Mouse (Mus musculus) hindbrain, embryonic 12.5 days (tissue): Measurements from ENCODE around the gene Rprd1b. TPM values are rescaled to one million over a fixed set of nuclear protein-coding genes. Genes with fewer than 3 reads are reported as not detected.

Experiments
- ATAC-seq: fragments of 200-750 bp; cut with Nextera tagmentation; 2 replicates; pipeline ENCODE4 v1.8.0; 2017; ENCODE audit warnings: moderate TSS enrichment; ENCODE audit not compliant: low FRiP score
- H3K27ac ChIP-seq: fragments of 300-500 bp; sonication (generic); 2 replicates; pipeline ENCODE4 v1.5.1; 2016; ENCODE audit warnings: mild to moderate bottlenecking
- H3K27me3 ChIP-seq: fragments of 300-500 bp; sonication (generic); 2 replicates; pipeline ENCODE4 v1.6.1; 2016; ENCODE audit warnings: mild to moderate bottlenecking
- H3K36me3 ChIP-seq: fragments of 300-500 bp; sonication (generic); 2 replicates; pipeline ENCODE4 v1.6.1; 2016; ENCODE audit warnings: mild to moderate bottlenecking
- H3K4me1 ChIP-seq: fragments of 300-500 bp; sonication (generic); 2 replicates; pipeline ENCODE4 v1.6.1; 2016
- H3K4me2 ChIP-seq: fragments of 300-500 bp; sonication (generic); replicated peaks from 2 replicates; pipeline ENCODE4 v1.6.1; 2016; ENCODE audit warnings: mild to moderate bottlenecking
- H3K4me3 ChIP-seq: fragments of 300-500 bp; sonication (generic); 2 replicates; pipeline ENCODE4 v1.5.1; 2016; ENCODE audit warnings: mild to moderate bottlenecking
- H3K9ac ChIP-seq: fragments of 300-500 bp; sonication (generic); 2 replicates; pipeline ENCODE4 v1.6.1; 2016; ENCODE audit warnings: mild to moderate bottlenecking, moderate library complexity
- H3K9me3 ChIP-seq: fragments of 300-500 bp; sonication (generic); replicated peaks from 2 replicates; pipeline ENCODE4 v1.6.1; 2016; ENCODE audit warnings: mild to moderate bottlenecking
- WGBS: fragments of 180-500 bp; shearing (Covaris S2); methylation state at CpG from one replicate; pipeline ENCODE4 v1.1.7; 2016; 5-methylcytosine and 5-hydroxymethylcytosine counted together
- polyA plus RNA-seq: library from polyadenylated mRNA; unstranded; fragments of >200 nt; fragmentation: Nextera tagmentation; extraction: Ambion mirVana; gene quantifications from 2 replicates; pipeline ENCODE4 v1.2.1, GENCODE M21; 2016

Gene Rprd1b
- polyA plus RNA-seq, 1 experiment from 2014 or later, result 46.2 TPM

- no peak overlapping the region for H3K4me3 ChIP-seq
- no peaks in the 10 kb centered on the region for H3K4me1 ChIP-seq
- no peak overlapping the region for H3K4me2 ChIP-seq
- H3K9me3 ChIP-seq, result no peaks in the 10 kb centered on the region
- no peaks in the 10 kb centered on the region for H3K36me3 ChIP-seq
- WGBS, result 85% methylated on average over 3 of the region's 3 CpGs
- H3K27me3 ChIP-seq, result no peaks in the 10 kb centered on the region
- no peak overlapping the region for H3K27ac ChIP-seq
- ATAC-seq, result no peak
- H3K9ac ChIP-seq, result no peak overlapping the region
Observed at GRCm38 (mm10) chr2:158115838-158116453, 87.6 kb downstream of the Rprd1b start.

GRCm38 (mm10) chr2:158116653-158117052 is 88.4 kb downstream of the Rprd1b start:
- no peak overlapping the region for H3K4me2 ChIP-seq
- no peaks in the 10 kb centered on the region for H3K27me3 ChIP-seq
- peaks cover 5% of the 10 kb centered on the region for H3K4me1 ChIP-seq
- H3K36me3 ChIP-seq, result no peaks in the 10 kb centered on the region
- no peak overlapping the region for H3K9ac ChIP-seq
- H3K27ac ChIP-seq, result no peak overlapping the region
- ATAC-seq, result no peak
- 69% methylated on average over 6 of the region's 6 CpGs for WGBS
- no peaks in the 10 kb centered on the region for H3K9me3 ChIP-seq
- no peak overlapping the region for H3K4me3 ChIP-seq

- H3K27ac ChIP-seq, result no peak overlapping the region
- H3K4me3 ChIP-seq, result no peak overlapping the region
- H3K27me3 ChIP-seq, result no peaks in the 10 kb centered on the region
- ATAC-seq, result no peak
- no peak overlapping the region for H3K9ac ChIP-seq
- 79% methylated on average over 4 of the region's 4 CpGs for WGBS
- H3K9me3 ChIP-seq, result no peaks in the 10 kb centered on the region
- peaks cover 13% of the 10 kb centered on the region for H3K4me1 ChIP-seq
- H3K4me2 ChIP-seq, result no peak overlapping the region
- no peaks in the 10 kb centered on the region for H3K36me3 ChIP-seq
Observed at GRCm38 (mm10) chr2:158119145-158119544, 90.8 kb downstream of the Rprd1b start.

- no peak overlapping the region for H3K4me3 ChIP-seq
- no peak overlapping the region for H3K27ac ChIP-seq
- no peak overlapping the region for H3K9ac ChIP-seq
- ATAC-seq, result no peak
- no peaks in the 10 kb centered on the region for H3K36me3 ChIP-seq
- peaks cover 13% of the 10 kb centered on the region for H3K4me1 ChIP-seq
- H3K9me3 ChIP-seq, result no peaks in the 10 kb centered on the region
- no peak overlapping the region for H3K4me2 ChIP-seq
- 85% methylated on average over 8 of the region's 8 CpGs for WGBS
- H3K27me3 ChIP-seq, result no peaks in the 10 kb centered on the region
Observed at GRCm38 (mm10) chr2:158120211-158120610, 91.9 kb downstream of the Rprd1b start.

GRCm38 (mm10) chr2:158120868-158121267 is 92.6 kb downstream of the Rprd1b start:
- H3K4me1 ChIP-seq, result peaks cover 13% of the 10 kb centered on the region
- no peak for ATAC-seq
- H3K4me3 ChIP-seq, result no peak overlapping the region
- H3K27me3 ChIP-seq, result no peaks in the 10 kb centered on the region
- no peak overlapping the region for H3K4me2 ChIP-seq
- H3K27ac ChIP-seq, result no peak overlapping the region
- no peaks in the 10 kb centered on the region for H3K36me3 ChIP-seq
- H3K9me3 ChIP-seq, result no peaks in the 10 kb centered on the region
- no peak overlapping the region for H3K9ac ChIP-seq
- 70% methylated on average over 3 of the region's 3 CpGs for WGBS

DNA sequence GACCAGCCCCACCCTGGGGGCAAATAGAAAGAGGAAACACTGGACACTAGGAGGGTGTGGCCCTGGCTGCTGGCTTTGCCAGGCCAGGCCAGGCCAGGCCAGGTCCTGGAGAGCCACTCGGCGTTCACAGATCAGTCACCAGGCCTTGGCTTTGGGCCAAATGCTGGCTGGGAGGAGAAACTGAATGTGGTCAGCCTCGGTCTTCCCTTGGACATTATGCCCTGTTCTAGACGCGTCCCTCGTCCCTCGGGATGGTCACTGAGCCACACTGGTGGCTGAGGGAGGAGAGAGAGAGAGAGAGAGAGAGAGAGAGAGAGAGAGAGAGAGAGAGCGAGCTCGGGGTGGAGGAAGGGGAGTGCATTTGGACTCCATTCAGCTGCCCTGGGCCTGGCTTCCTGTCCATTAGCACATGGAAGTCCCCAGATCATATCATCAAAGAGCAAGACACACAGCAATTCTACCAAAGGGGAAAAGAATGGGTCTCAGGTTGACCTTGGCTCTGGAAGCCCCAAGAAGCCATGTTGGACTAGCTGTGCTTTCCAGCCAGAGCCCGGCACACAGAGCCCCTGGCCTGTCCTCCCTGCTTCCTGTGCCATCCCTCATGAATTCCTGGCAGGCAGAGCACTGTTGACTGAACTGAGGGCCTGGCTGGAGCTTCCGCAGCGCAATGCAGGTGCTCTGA is 93.5 kb downstream of the Rprd1b start:
- Histone ChIP-seq H3K4me3 (no peak overlapping the region), H3K9me3 (no peaks in the 10 kb centered on the region), H3K27me3 (no peaks in the 10 kb centered on the region), H3K36me3 (no peaks in the 10 kb centered on the region), H3K4me2 (no peak overlapping the region), H3K9ac (no peak overlapping the region), H3K4me1 (peaks cover 13% of the 10 kb centered on the region), H3K27ac (no peak overlapping the region)
- WGBS, result 76% methylated on average over 12 of the region's 12 CpGs
- no peak for ATAC-seq

GRCm38 (mm10) chr2:158122814-158123213 is 94.5 kb downstream of the Rprd1b start:
- Histone ChIP-seq H3K27ac (no peak overlapping the region), H3K4me2 (no peak overlapping the region), H3K27me3 (no peaks in the 10 kb centered on the region), H3K4me1 (peaks cover 13% of the 10 kb centered on the region), H3K36me3 (no peaks in the 10 kb centered on the region), H3K9me3 (no peaks in the 10 kb centered on the region), H3K4me3 (no peak overlapping the region), H3K9ac (no peak overlapping the region)
- no peak for ATAC-seq
- WGBS, result 85% methylated on average over 6 of the region's 6 CpGs

- H3K4me3 ChIP-seq, result no peak overlapping the region
- H3K9ac ChIP-seq, result no peak overlapping the region
- H3K4me1 ChIP-seq, result peaks cover 28% of the 10 kb centered on the region
- H3K27ac ChIP-seq, result no peak overlapping the region
- no peak overlapping the region for H3K4me2 ChIP-seq
- 94% methylated on average over 6 of the region's 6 CpGs for WGBS
- no peaks in the 10 kb centered on the region for H3K27me3 ChIP-seq
- no peak for ATAC-seq
- no peaks in the 10 kb centered on the region for H3K9me3 ChIP-seq
- no peaks in the 10 kb centered on the region for H3K36me3 ChIP-seq
Observed at GRCm38 (mm10) chr2:158127245-158127644, 98.9 kb downstream of the Rprd1b start.

DNA sequence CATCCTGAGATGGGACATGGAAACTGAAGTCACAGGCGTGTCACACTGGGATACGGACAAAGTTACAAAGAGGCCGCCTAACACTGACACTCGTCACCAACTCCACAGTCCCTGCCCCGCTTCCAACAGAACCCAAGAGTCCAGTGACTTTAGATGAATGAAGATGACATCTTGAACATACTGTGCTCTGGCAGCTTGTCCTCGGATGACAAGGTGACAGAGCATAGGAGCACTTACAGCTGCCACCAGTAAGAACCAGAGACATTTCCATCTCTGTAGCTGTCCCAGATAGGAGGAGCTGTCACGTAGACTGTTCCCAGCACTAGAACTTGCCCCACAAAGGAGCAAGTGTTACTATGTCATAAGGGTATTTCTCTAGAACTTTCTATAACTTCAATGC is 99.6 kb downstream of the Rprd1b start:
- H3K4me2 ChIP-seq, result no peak overlapping the region
- no peaks in the 10 kb centered on the region for H3K27me3 ChIP-seq
- no peak for ATAC-seq
- H3K4me3 ChIP-seq, result no peak overlapping the region
- H3K4me1 ChIP-seq, result peaks cover 26% of the 10 kb centered on the region
- no peak overlapping the region for H3K27ac ChIP-seq
- H3K9me3 ChIP-seq, result no peaks in the 10 kb centered on the region
- no peaks in the 10 kb centered on the region for H3K36me3 ChIP-seq
- no peak overlapping the region for H3K9ac ChIP-seq
- WGBS, result 90% methylated on average over 7 of the region's 7 CpGs

DNA sequence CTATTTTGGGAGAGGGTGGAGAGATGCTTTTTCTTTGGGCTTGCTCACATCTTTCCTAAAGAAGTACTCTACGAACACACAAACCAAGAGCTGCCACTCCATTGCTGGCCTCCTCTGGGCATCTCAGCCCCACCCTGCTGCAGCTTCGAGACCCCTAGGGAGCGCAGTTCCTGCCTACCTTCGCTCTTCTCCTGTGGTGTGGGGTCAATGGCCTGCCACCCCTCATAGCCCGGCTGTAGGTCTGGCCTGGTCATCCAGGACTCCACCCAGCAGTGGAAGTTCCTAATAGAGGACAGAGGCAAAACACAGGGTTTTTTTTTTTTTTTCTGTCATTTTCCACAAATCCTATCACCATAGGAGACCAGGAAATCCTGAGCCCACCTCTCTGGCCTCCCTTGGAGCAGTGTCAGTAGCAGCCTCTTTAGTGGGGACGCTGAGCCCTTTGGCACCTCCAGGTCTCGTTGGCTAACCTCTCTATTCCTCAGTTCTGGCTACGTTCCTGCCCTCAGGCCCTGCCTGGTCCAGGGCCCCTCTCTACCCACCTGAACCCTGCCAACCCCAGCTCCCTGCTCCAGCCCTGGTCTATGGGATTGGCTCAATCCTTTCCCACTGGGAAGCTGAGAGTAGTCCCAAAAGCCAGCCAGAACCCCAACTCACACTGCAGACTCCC is 100.3 kb downstream of the Rprd1b start:
- WGBS, result 79% methylated on average over 8 of the region's 8 CpGs
- H3K9me3 ChIP-seq, result no peaks in the 10 kb centered on the region
- H3K4me3 ChIP-seq, result no peak overlapping the region
- peaks cover 26% of the 10 kb centered on the region for H3K4me1 ChIP-seq
- no peaks in the 10 kb centered on the region for H3K27me3 ChIP-seq
- H3K4me2 ChIP-seq, result no peak overlapping the region
- H3K9ac ChIP-seq, result no peak overlapping the region
- no peak overlapping the region for H3K27ac ChIP-seq
- ATAC-seq, result no peak
- no peaks in the 10 kb centered on the region for H3K36me3 ChIP-seq

DNA sequence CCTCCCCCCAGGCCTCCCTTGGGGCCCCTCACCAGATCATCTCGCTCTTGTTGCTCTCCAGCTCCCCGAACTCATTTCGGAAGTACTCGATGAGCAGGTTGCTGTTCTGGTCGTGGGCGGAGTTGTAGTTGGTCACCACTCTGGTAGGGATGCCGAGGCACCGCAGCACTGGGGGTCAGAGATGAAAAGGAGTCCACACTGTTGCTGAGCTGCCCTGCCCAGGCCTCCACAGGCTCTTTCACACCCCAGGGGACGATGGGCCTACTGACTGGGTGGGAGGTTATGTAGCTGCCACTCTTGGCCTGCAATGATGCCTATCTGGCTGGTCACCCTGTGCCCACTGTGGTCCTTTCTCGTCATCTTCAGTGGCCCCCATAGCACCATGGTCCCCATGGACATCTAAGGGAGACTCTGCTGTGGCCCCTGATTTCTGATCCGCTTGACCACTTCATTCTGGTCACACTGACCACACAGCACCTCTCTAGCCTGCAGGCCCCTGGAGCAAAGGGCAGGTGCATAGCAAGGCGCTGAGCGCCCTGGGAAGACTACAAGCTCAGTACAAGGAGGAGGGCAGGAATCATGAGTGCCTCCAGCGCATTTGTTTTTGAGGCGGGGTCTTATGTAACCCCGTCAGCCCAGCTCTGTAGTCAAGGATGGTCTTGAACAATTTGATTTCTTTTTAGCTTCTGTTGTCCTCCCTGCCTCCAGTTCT is 101.2 kb downstream of the Rprd1b start:
- Histone ChIP-seq H3K9me3 (no peaks in the 10 kb centered on the region), H3K4me3 (no peak overlapping the region), H3K27ac (no peak overlapping the region), H3K4me2 (no peak overlapping the region), H3K27me3 (no peaks in the 10 kb centered on the region), H3K9ac (no peak overlapping the region), H3K36me3 (no peaks in the 10 kb centered on the region), H3K4me1 (peaks cover 26% of the 10 kb centered on the region)
- 86% methylated on average over 16 of the region's 16 CpGs for WGBS
- no peak for ATAC-seq

DNA sequence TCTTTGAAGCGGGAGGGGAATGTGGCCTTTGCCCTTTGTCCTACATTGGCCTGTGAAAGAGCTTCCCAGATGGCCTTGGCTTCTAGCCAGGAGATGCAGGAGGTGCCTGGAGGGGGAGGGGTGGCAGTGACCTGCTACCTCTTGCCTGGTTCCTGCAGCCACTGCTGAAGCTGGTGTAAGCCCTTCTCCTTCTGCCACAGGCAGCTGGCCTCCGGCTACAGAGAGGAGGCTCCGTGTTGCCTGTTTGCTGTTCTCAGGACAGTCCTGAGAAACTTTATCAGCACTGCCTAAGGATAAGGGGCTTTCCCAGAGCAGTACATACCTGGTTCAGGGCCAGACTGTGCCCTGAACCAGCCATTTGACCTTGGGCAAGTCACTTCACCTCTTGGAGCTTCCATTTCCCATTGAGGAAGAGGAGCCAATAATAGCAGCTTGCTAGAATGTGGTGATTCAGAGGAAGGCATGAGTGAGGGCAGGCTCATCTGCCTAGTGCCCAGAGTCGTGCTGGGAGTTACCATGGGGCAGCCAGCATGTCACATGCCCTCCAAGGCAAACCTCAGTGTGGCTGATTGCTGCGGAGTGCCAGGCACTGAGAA is 102.2 kb downstream of the Rprd1b start:
- H3K4me2 ChIP-seq, result no peak overlapping the region
- ATAC-seq, result no peak
- H3K9ac ChIP-seq, result no peak overlapping the region
- H3K4me3 ChIP-seq, result no peak overlapping the region
- WGBS, result 44% methylated on average over 5 of the region's 5 CpGs
- no peaks in the 10 kb centered on the region for H3K9me3 ChIP-seq
- H3K27ac ChIP-seq, result no peak overlapping the region
- peaks cover 26% of the 10 kb centered on the region for H3K4me1 ChIP-seq
- H3K36me3 ChIP-seq, result no peaks in the 10 kb centered on the region
- H3K27me3 ChIP-seq, result no peaks in the 10 kb centered on the region
